Mouse (Mus musculus): ENCODE measurements at regions not wholly inside any gene's neighbourhood (a gene's known extent, or its start where the extent isn't known, plus 50 kb on each side); places are given as distances from the start of the nearest gene placed in this dataset.

DNA sequence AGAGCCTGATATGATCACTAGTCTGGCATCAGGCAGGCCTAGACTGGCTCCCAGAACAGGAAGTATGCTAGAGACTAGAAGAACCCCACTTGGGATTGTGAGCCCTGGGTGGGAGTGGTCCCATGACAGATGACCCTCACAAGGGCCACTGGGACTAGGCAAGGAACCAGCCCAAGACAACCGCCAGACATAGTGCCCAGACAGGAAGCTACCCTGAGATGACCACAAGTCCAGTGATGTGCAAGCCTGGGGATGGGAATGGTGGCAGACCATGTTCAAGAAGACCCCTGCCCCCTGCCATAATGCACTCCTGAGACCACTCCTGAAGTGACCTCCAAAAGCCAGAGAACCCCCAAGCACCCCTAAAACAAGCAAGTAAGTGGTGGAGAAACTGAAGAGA is 304.9 kb downstream of the Epm2a start:
- no peak overlapping the region for H3K27ac ChIP-seq (ENCODE audit: low read depth, low read length)
- H3K27me3 ChIP-seq (replicated peaks; ENCODE audit: control insufficient read depth, insufficient read depth, low read length), result no peaks in the 10 kb centered on the region
- ATAC-seq, result no peak
- no peak overlapping the region for H3K4me2 ChIP-seq (replicated peaks; ENCODE audit: low read depth)
- H3K9me3 ChIP-seq (ENCODE audit: control insufficient read depth), result no peaks in the 10 kb centered on the region
- 83% methylated on average over 1 of the region's 1 CpGs for WGBS
- H3K9ac ChIP-seq (ENCODE audit: low read depth, low read length), result no peak overlapping the region
- TF ChIP-seq CTCF (IDR thresholded peaks at IDR 0.05; ENCODE audit: low read depth), result no peak
- no peak overlapping the region for H3K4me3 ChIP-seq (ENCODE audit: low read depth, low read length)
- no peaks in the 10 kb centered on the region for H3K4me1 ChIP-seq (replicated peaks; ENCODE audit: control insufficient read depth, insufficient read depth, low read length)
- H3K36me3 ChIP-seq (ENCODE audit: control insufficient read depth, insufficient read depth), result no peaks in the 10 kb centered on the region

- no peak for TF ChIP-seq CTCF (IDR thresholded peaks at IDR 0.05; ENCODE audit: low read depth)
- Histone ChIP-seq H3K4me3 (ENCODE audit: low read depth, low read length) (no peak overlapping the region), H3K27me3 (replicated peaks; ENCODE audit: control insufficient read depth, insufficient read depth, low read length) (no peaks in the 10 kb centered on the region), H3K9me3 (ENCODE audit: control insufficient read depth) (no peaks in the 10 kb centered on the region), H3K36me3 (ENCODE audit: control insufficient read depth, insufficient read depth) (no peaks in the 10 kb centered on the region), H3K4me1 (replicated peaks; ENCODE audit: control insufficient read depth, insufficient read depth, low read length) (no peaks in the 10 kb centered on the region), H3K9ac (ENCODE audit: low read depth, low read length) (no peak overlapping the region), H3K4me2 (replicated peaks; ENCODE audit: low read depth) (no peak overlapping the region), H3K27ac (ENCODE audit: low read depth, low read length) (no peak overlapping the region)
- ATAC-seq, result no peak
- WGBS, result 38% methylated on average over 1 of the region's 1 CpGs
These were observed 317.0 kb downstream of the Epm2a start for GRCm38 (mm10) chr10:11660056-11660770.

DNA sequence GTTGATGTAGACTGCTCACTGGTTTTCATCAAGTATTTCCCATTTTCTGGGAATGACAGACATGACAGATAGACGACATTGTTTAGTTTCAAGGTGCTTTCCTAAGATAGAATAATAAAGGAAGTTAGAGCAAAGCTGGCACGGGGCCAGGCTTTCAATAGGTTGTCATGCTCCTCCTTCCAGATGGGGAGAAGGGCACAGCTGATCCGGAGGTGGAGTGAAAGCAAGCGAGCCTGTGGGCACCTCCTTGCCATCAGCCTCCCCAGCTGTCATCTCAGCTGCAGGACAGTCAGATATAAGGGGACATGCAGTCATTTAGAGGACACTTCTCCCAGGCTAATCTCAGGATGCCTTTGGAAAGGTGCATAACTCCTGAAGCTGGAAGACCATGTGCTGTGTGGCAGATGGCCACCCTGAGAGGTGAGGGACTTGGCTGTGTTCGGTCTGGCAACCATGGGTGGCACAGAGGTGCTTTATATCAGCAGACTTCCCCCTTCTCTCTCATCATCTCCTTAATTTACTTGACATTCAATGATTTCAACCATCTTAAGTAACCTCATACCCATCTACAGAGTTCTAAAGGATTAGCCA is 318.6 kb downstream of the Epm2a start:
- Histone ChIP-seq H3K27ac (ENCODE audit: low read depth, low read length) (no peak overlapping the region), H3K9ac (ENCODE audit: low read depth, low read length) (no peak overlapping the region), H3K4me3 (ENCODE audit: low read depth, low read length) (no peak overlapping the region), H3K9me3 (ENCODE audit: control insufficient read depth) (no peaks in the 10 kb centered on the region), H3K4me1 (replicated peaks; ENCODE audit: control insufficient read depth, insufficient read depth, low read length) (no peaks in the 10 kb centered on the region), H3K36me3 (ENCODE audit: control insufficient read depth, insufficient read depth) (no peaks in the 10 kb centered on the region), H3K4me2 (replicated peaks; ENCODE audit: low read depth) (no peak overlapping the region), H3K27me3 (replicated peaks; ENCODE audit: control insufficient read depth, insufficient read depth, low read length) (no peaks in the 10 kb centered on the region)
- 62% methylated on average over 5 of the region's 5 CpGs for WGBS
- TF ChIP-seq CTCF (IDR thresholded peaks at IDR 0.05; ENCODE audit: low read depth), result no peak
- ATAC-seq, result no peak

GRCm38 (mm10) chr10:11709742-11710141 is 366.5 kb downstream of the Epm2a start:
- no peak for ATAC-seq
- Histone ChIP-seq H3K36me3 (ENCODE audit: control insufficient read depth, insufficient read depth) (no peaks in the 10 kb centered on the region), H3K9me3 (ENCODE audit: control insufficient read depth) (no peaks in the 10 kb centered on the region), H3K4me1 (replicated peaks; ENCODE audit: control insufficient read depth, insufficient read depth, low read length) (no peaks in the 10 kb centered on the region), H3K9ac (ENCODE audit: low read depth, low read length) (no peak overlapping the region), H3K27ac (ENCODE audit: low read depth, low read length) (no peak overlapping the region), H3K4me3 (ENCODE audit: low read depth, low read length) (no peak overlapping the region), H3K27me3 (replicated peaks; ENCODE audit: control insufficient read depth, insufficient read depth, low read length) (no peaks in the 10 kb centered on the region), H3K4me2 (replicated peaks; ENCODE audit: low read depth) (no peak overlapping the region)
- 76% methylated on average over 2 of the region's 2 CpGs for WGBS
- no peak for TF ChIP-seq CTCF (IDR thresholded peaks at IDR 0.05; ENCODE audit: low read depth)

DNA sequence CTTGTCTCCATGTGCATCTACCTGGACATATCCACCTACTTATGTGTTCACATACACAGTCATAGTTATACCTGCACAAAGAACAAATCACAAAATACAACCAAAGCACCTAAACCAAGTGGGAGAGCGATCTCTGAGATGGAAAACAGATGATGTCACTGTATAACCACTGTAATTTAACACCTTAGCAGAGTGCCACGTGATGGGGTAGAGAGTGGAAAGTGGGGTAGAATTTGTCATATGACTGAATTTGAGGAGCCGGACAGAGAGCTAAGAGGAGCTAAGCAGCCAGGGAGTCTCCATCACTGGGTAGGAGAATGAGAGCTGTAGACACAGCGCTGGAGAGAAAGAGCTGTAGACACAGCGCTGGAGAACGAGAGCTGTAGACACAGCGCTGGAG is 381.6 kb downstream of the Epm2a start:
- Histone ChIP-seq H3K9me3 (ENCODE audit: control insufficient read depth) (no peaks in the 10 kb centered on the region), H3K9ac (ENCODE audit: low read depth, low read length) (no peak overlapping the region), H3K4me2 (replicated peaks; ENCODE audit: low read depth) (no peak overlapping the region), H3K4me3 (ENCODE audit: low read depth, low read length) (no peak overlapping the region), H3K27ac (ENCODE audit: low read depth, low read length) (no peak overlapping the region), H3K27me3 (replicated peaks; ENCODE audit: control insufficient read depth, insufficient read depth, low read length) (no peaks in the 10 kb centered on the region), H3K36me3 (ENCODE audit: control insufficient read depth, insufficient read depth) (no peaks in the 10 kb centered on the region), H3K4me1 (replicated peaks; ENCODE audit: control insufficient read depth, insufficient read depth, low read length) (no peaks in the 10 kb centered on the region)
- no peak for ATAC-seq
- TF ChIP-seq CTCF (IDR thresholded peaks at IDR 0.05; ENCODE audit: low read depth), result no peak
- 78% methylated on average over 7 of the region's 7 CpGs for WGBS

DNA sequence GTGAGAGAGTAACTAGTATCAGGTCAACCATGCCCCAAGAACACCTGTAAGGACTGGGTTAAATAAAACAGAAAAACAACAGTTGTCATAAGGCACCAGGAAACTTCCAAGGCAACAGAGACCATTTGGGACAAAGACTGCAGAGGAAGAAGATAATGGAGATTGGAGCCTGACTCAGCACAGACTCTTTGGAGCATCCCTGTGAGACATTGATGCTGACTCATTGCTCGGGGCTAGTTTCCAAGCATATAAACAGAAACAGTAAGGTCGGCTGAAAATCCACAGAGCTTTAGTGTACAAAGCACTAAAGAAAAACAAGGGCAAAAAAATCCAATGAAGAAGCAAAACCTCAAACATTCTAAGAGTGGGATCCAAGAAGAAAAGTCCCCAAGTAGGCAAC is 386.3 kb downstream of the Epm2a start:
- no peak for ATAC-seq

More for the DNA sequence above, 386.3 kb downstream of the Epm2a start:
- Histone ChIP-seq H3K4me1 (replicated peaks; ENCODE audit: control insufficient read depth, insufficient read depth, low read length) (no peaks in the 10 kb centered on the region), H3K27ac (ENCODE audit: low read depth, low read length) (no peak overlapping the region), H3K9me3 (ENCODE audit: control insufficient read depth) (no peaks in the 10 kb centered on the region), H3K4me2 (replicated peaks; ENCODE audit: low read depth) (no peak overlapping the region), H3K9ac (ENCODE audit: low read depth, low read length) (no peak overlapping the region), H3K36me3 (ENCODE audit: control insufficient read depth, insufficient read depth) (no peaks in the 10 kb centered on the region), H3K4me3 (ENCODE audit: low read depth, low read length) (no peak overlapping the region), H3K27me3 (replicated peaks; ENCODE audit: control insufficient read depth, insufficient read depth, low read length) (no peaks in the 10 kb centered on the region)
- TF ChIP-seq CTCF (IDR thresholded peaks at IDR 0.05; ENCODE audit: low read depth), result no peak
- 73% methylated on average over 2 of the region's 2 CpGs for WGBS
